Mouse (Mus musculus): Measurements from ENCODE around the gene Mafk.

Gene Mafk

GRCm38 (mm10) chr5:139796001-139796620 lies 4.8 kb downstream of the Mafk start:
- peak; percentile 40 for DNase-seq (ENCODE audit: low read depth, low spot score)

DNA sequence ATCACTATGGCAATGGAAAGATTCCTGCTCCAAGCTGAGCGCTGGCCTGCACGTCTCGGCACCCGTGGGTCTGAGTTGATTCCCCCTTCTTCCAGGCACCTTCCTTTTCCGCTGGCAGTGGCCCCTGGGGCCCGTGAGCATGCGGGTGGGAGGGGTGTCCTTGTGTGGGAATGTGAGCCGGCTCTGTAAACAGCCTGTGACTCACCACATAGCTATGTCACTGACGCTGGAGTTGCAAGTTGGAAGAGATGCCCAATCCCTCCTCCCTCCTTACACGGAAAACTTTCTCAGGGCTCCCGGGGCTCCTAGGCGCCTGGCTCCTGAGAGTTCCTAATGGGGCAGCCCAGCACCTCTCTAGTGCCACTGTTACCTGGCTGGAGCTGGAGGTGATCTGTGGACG lies 5.6 kb downstream of the Mafk start:
- DNase-seq (ENCODE audit: low read depth, low spot score) = peak; percentile 100

- DNase-seq (ENCODE audit: low read depth, low spot score) = peak; percentile 86
Observed at GRCm38 (mm10) chr5:139797473-139798167, 6.3 kb downstream of the Mafk start.

GRCm38 (mm10) chr5:139798168-139798900 lies 7.0 kb downstream of the Mafk start:
- DNase-seq (ENCODE audit: low read depth, low spot score) = peak; percentile 30

DNA sequence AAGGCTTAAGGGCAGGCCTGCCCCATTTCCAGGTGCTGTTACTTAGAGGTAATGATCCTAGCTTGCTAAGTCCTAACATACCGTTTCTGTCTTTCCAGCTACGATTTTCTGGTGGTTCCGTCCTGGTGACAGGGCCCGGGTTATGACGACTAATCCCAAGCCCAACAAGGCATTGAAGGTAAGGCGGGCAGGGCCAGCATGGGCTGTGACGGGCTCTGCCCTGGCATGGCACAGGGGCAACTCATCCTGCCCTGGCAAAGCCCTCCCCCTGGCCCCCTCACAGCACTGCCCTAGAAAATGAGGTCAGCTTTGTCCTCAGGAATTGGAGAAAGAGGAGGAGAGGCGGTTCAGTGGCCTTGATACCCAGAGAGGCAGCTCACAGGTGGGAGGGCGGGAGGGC lies 7.7 kb downstream of the Mafk start:
- DNase-seq (ENCODE audit: low read depth, low spot score) = no peak

DNA sequence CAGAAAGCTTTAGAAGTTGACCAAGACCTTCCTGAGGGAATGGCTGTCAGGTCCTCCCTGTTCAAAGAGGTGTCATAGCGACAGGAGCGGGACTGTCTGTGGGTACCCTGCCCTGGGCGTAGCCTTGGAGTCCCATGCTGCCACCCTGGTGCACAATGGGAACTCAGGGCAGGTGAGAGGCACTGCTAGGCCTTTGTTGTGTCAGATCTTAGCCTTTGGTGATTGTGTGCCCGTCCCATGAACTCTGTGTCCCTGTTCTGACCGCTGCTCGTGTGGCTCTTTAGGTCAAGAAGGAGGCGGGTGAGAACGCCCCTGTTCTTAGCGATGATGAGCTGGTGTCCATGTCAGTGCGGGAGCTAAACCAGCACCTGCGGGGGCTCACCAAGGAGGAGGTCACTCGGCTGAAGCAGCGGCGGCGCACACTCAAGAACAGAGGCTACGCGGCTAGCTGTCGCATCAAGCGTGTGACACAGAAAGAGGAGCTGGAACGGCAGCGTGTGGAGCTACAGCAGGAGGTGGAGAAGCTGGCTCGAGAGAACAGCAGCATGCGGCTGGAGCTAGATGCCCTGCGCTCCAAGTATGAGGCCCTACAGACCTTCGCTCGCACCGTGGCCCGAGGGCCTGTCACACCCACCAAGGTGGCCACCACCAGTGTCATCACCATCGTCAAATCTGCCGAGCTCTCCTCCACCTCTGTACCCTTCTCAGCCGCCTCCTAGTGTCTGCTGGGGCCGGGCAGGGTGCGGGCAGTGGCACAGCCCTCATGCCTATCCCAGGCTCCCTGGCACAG lies 8.7 kb downstream of the Mafk start:
- no peak for DNase-seq (ENCODE audit: low read depth, low spot score)

GRCm38 (mm10) chr5:139801231-139801630 lies 9.9 kb downstream of the Mafk start:
- DNase-seq (ENCODE audit: low read depth, low spot score) = no peak

- DNase-seq (ENCODE audit: low read depth, low spot score) = no peak
Observed at GRCm38 (mm10) chr5:139801880-139802279, 10.6 kb downstream of the Mafk start.

- DNase-seq (ENCODE audit: low read depth, low spot score) = no peak
Observed at GRCm38 (mm10) chr5:139803165-139803564, 11.9 kb downstream of the Mafk start.

- DNase-seq (ENCODE audit: low read depth, low spot score) = no peak
Observed at GRCm38 (mm10) chr5:139803601-139804102, 12.3 kb downstream of the Mafk start.

- DNase-seq (ENCODE audit: low read depth, low spot score) = no peak
Observed at GRCm38 (mm10) chr5:139804107-139804551, 12.8 kb downstream of the Mafk start.

DNA sequence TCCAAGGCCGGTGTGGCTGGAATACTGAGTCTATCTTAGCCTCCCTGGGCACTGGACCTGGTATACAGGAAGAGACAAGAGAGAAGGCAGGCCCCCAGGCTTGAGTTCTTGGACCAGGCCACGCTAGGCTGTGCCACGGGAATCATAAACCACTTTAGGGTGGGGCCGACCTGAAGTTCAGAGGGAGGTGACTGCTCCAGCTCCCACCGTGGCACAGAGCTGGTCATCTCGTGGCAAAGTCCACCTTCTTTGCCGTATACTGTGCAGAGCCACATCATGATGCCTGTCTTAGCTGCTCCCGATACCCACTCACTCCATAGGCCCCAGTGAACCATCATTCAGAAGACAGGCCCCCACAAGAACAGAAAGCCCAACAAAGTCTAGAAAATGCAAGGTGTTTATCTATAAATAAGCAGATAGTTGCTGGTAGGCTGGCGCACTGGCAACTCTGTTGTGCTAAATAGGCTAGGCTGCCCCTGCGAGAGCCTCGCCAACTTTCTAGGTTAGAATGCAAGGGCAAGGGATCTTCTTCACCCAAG lies 13.3 kb downstream of the Mafk start:
- no peak for DNase-seq (ENCODE audit: low read depth, low spot score)

DNA sequence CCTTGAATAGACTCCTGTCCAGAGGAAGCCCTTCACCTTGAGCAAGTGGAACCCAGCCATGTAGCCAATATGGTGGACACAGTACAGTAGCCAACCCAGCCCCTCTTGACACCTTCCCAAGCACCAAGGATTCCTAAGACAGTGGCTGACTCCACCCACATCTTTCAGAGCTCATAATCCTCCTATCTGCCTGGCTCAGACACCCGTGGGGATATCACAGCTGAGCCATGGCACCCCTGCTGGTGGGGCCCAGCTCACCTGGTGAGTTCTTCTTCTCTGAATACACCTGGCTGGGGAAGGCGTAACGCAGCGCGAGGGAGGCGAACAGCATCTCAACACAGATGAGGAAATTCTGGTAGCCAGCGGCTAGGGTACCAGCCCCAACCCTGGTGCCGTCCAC lies 14.6 kb downstream of the Mafk start:
- no peak for DNase-seq (ENCODE audit: low read depth, low spot score)

DNA sequence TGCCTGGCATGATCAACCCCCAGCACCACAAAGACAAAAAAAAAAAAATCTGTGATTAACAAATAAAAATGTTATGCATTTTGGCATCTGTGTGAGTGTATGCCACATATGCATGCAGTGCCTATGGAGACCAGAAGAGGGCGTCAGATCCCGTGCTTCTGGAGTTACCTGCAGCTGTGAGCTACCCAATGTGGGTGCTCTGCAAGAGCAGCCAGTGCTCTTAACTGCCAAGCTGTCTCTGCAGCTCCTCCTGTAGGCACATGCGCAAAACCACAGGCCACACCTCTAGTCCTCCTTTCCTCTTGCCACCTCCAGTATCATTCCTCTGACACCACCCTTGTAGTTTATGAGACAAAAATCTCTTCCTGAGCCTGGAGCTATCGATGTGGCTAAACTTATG lies 18.1 kb downstream of the Mafk start:
- DNase-seq (ENCODE audit: low read depth, low spot score) = peak; percentile 29

- no peak for DNase-seq (ENCODE audit: low read depth, low spot score)
Observed at GRCm38 (mm10) chr5:139811677-139812397, 20.5 kb downstream of the Mafk start.

DNA sequence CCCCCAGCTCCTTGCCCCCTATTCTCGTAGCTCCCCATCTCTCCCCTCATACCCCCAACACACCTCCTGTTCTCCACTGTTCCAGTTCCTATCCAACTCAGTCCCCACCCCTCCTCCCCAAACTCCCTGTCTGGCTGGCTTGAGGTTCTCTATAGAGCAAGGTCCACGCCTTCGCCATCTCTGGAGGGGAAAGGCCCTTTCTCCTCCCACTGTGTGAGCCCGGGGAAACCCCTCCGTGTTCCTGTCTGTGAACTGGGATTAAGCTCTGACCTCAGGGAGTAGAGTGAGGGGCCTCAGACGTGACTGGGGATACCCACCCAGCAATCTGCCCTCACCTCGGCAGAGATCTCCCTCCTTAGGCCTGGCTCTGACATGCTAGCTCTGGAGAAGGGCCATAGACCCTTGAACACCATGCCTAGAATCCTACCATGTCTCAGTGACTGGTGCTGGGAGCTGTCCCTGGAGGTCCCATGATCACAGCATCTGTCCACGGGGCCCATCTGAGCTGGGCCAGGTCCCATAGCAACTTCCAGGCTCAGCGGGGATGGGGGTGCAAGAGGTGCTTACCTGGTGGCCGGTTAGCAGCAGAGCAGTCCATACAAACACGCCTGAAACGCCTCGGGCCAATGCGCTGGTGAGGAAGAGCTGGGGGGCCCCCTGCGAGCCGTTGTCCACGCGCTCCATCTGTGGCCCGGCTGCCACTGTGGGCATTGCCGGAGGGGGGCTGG lies 21.2 kb downstream of the Mafk start:
- no peak for DNase-seq (ENCODE audit: low read depth, low spot score)

DNA sequence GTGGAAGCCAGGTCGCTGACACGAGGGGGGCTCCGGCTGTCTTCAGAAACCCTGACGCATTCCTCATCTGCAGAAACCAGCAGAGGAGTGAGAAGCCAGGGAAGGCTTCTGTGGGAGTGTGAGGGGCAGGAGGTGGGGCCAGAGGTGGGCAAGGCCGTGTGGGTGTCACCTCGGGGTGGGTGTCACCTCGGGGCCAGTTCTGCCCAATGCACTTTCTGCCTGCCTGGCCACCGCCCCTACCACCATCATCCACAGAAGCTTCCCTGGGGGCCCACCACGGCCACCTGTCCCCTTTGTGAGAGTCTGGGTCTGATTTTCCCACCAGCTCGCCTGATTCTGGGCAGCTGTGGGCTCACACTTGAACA lies 21.8 kb downstream of the Mafk start:
- DNase-seq (ENCODE audit: low read depth, low spot score) = no peak

- no peak for DNase-seq (ENCODE audit: low read depth, low spot score)
Observed at GRCm38 (mm10) chr5:139813963-139814381, 22.7 kb downstream of the Mafk start.

GRCm38 (mm10) chr5:139815964-139816363 lies 24.7 kb downstream of the Mafk start:
- DNase-seq (ENCODE audit: low read depth, low spot score) = no peak

DNA sequence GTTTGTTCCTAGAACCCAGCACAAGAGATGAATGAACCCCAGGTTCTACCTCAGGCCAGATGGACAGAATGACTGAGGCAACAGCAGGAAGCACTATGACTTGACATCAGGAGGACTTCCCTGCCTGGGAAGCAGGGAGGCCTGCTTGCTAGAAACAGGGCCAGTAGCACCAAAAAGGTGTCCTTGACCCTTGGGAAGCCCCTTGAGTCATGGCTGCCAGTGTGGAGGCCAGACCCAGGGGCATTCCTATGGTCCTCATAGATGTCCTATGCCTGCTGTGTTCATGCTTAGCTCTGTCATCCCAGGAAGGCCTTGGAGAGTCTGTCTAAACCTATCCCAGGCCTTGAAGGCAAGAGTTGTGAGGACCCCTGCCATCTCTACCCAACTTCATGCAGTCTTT lies 25.1 kb downstream of the Mafk start:
- no peak for DNase-seq (ENCODE audit: low read depth, low spot score)
